Mouse (Mus musculus) left cerebral cortex, postnatal 25 days (tissue): ENCODE data around the gene Gm10192. TPM values are rescaled to one million over a fixed set of nuclear protein-coding genes. Genes with fewer than 3 reads are reported as not detected.
"Not testable (repeated sequence)": the region's sequence is repeated elsewhere in the genome, so short reads cannot be mapped to it uniquely, and the experiment has no call there.

Experiments used
- DNase-seq, 2 experiments: peaks; one replicate each; pipeline ENCODE4 v3.0.0; 2022; ENCODE audit warnings: low spot score in 2 of 2, mixed read lengths in 1 of 2
- intact Hi-C: fragments of 180-260 bp; cut with DNase I; formaldehyde crosslinking; loops from one replicate; pipeline ENCODE4 v1.15.1; 2025
- total RNA-seq, 2 experiments: library from RNA; stranded (reverse); gene quantifications; 2 replicates each; pipeline ENCODE4 v1.2.3; 2021

Gm10192 gene
- total RNA-seq: not detected

- intact Hi-C loops, DNase-seq: not testable (repeated sequence)
These were observed at the start of gene Gm10192 for GRCm38 (mm10) chr4:97183066-97183465. Gm10192 (minus strand) TSS chr4:97183166.

GRCm38 (mm10) chr4:97230411-97231104 is 47.6 kb upstream of the Gm10192 start:
- intact Hi-C loops: no loop called here
- DNase-seq: no peak

GRCm38 (mm10) chr4:97219701-97220100 is 36.7 kb upstream of the Gm10192 start:
- DNase-seq: no peak

GRCm38 (mm10) chr4:97217906-97218305 is 34.9 kb upstream of the Gm10192 start:
- intact Hi-C loops: no loop called here
- no peak for DNase-seq

More at GRCm38 (mm10) chr4:97219701-97220100, 36.7 kb upstream of the Gm10192 start:
- intact Hi-C loops: no loop called here

GRCm38 (mm10) chr4:97212514-97212913 is 29.5 kb upstream of the Gm10192 start:
- intact Hi-C loops: no loop called here
- no peak for DNase-seq

GRCm38 (mm10) chr4:97202986-97203385 is 20.0 kb upstream of the Gm10192 start:
- intact Hi-C loops, DNase-seq: not testable (repeated sequence)

GRCm38 (mm10) chr4:97193176-97193575 is 10.2 kb upstream of the Gm10192 start:
- intact Hi-C loops: no loop called here
- peak; percentile 14 to 19 for DNase-seq

GRCm38 (mm10) chr4:97192601-97193000 is 9.6 kb upstream of the Gm10192 start:
- intact Hi-C loops: no loop called here
- no peak for DNase-seq

GRCm38 (mm10) chr4:97180396-97180795 is 2.6 kb downstream of the Gm10192 start:
- no peak for DNase-seq
- intact Hi-C loops: no loop called here

- intact Hi-C loops: no loop called here
- peak; percentile 3 to 4 for DNase-seq
These were observed 26.1 kb downstream of the Gm10192 start for GRCm38 (mm10) chr4:97156841-97157345.

- no peak for DNase-seq
- intact Hi-C loops: no loop called here
These were observed 26.9 kb downstream of the Gm10192 start for GRCm38 (mm10) chr4:97156084-97156483.

- DNase-seq: no peak
- intact Hi-C loops: no loop called here
These were observed 29.4 kb downstream of the Gm10192 start for GRCm38 (mm10) chr4:97153554-97153953.

GRCm38 (mm10) chr4:97142484-97142883 is 40.5 kb downstream of the Gm10192 start:
- intact Hi-C loops: no loop called here

More at GRCm38 (mm10) chr4:97142484-97142883, 40.5 kb downstream of the Gm10192 start:
- DNase-seq: no peak
